Mouse (Mus musculus) A20 (cell line): ENCODE measurements around the gene Arf6.

ENCODE experiments used
- DNase-seq: peaks from one replicate; pipeline ENCODE4 v3.0.0-alpha.2; 2011; ENCODE audit warnings: low read depth, low spot score

Arf6 gene

GRCm38 (mm10) chr12:69413303-69413702 lies 41.4 kb downstream of the Arf6 start:
- no peak for DNase-seq

GRCm38 (mm10) chr12:69414826-69415572 lies 43.0 kb downstream of the Arf6 start:
- DNase-seq, result no peak

- no peak for DNase-seq
Observed at GRCm38 (mm10) chr12:69416793-69417192, 44.8 kb downstream of the Arf6 start.

GRCm38 (mm10) chr12:69417701-69418291 lies 45.8 kb downstream of the Arf6 start:
- peak; percentile 7 for DNase-seq

GRCm38 (mm10) chr12:69418606-69419005 lies 46.7 kb downstream of the Arf6 start:
- DNase-seq, result no peak

- DNase-seq, result no peak
Observed at GRCm38 (mm10) chr12:69419017-69419605, 47.2 kb downstream of the Arf6 start.

- DNase-seq, result no peak
Observed at GRCm38 (mm10) chr12:69419606-69420005, 47.7 kb downstream of the Arf6 start.

- no peak for DNase-seq
Observed at GRCm38 (mm10) chr12:69420716-69421115, 48.8 kb downstream of the Arf6 start.

GRCm38 (mm10) chr12:69422827-69423537 lies 51.0 kb downstream of the Arf6 start:
- no peak for DNase-seq
